Mouse (Mus musculus): Measurements from ENCODE around the gene A730061H03Rik.

DNA sequence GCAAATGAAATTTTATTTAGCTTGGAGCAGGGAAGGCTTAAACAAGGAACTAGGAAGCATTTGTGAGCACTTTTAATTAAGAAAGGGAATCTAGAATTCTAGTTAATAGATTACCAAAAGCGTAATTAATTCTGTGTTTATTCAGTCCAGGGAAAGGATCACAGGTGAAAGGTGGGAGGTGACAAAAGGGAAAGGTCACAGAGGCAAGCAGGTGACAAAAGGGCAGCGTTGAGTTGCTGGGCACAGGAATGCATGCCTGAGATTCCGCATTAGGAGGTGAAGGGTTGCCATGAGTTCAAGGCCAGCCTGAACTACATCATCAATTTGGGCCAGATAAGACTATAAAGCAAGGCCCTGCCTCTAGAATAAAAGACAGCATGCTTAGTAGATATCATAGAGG, 7.3 kb upstream of the A730061H03Rik start:
- no peak for TF ChIP-seq POLR2A (IDR thresholded peaks at IDR 0.05; ENCODE audit: low read depth, low read length)
- TF ChIP-seq CTCF (IDR thresholded peaks at IDR 0.05; ENCODE audit: borderline replicate concordance, insufficient read depth, low read length): no peak

All from embryonic fibroblast, embryonic 13.5 days (primary cell).